Mouse (Mus musculus) MEL (cell line): Measurements from ENCODE around the gene Nt5dc3.

Source experiments
- CTCF ChIP-seq, 3 experiments: IDR thresholded peaks in 2 of 3; conservative IDR thresholded peaks in 1 of 3; 2 replicates each; pipeline ENCODE4 v1.5.1; 2011 to 2012; ENCODE audit warnings: low read length in 3 of 3, low read depth in 2 of 3, mild to moderate bottlenecking in 2 of 3, improper control_type of control experiment in 1 of 3, inconsistent platforms in 1 of 3, mixed read lengths in 1 of 3, moderate library complexity in 1 of 3; ENCODE audit not compliant: control insufficient read depth in 1 of 3, insufficient read depth in 1 of 3, poor library complexity in 1 of 3, severe bottlenecking in 1 of 3
- GATA1 ChIP-seq: IDR thresholded peaks from 2 replicates; pipeline ENCODE4 v1.6.1; 2011; ENCODE audit warnings: low read depth, low read length, improper control_type of control experiment
- HCFC1 ChIP-seq: IDR thresholded peaks from 2 replicates; pipeline ENCODE4 v1.6.1; 2012; ENCODE audit warnings: low read depth, mild to moderate bottlenecking, inconsistent platforms, low read length, improper control_type of control experiment, moderate library complexity
- MAX ChIP-seq: IDR thresholded peaks from 2 replicates; pipeline ENCODE4 v1.6.1; 2011; ENCODE audit warnings: low read length, improper control_type of control experiment
- NELFE ChIP-seq: IDR thresholded peaks from 2 replicates; pipeline ENCODE4 v1.6.1; 2011; ENCODE audit warnings: low read depth, low read length, improper control_type of control experiment
- NRF1 ChIP-seq: IDR thresholded peaks from 2 replicates; pipeline ENCODE4 v1.6.1; 2014; ENCODE audit warnings: low read depth, mild to moderate bottlenecking, inconsistent platforms, low read length, improper control_type of control experiment, moderate library complexity; ENCODE audit not compliant: poor library complexity, insufficient read depth, severe bottlenecking
- TAL1 ChIP-seq: IDR thresholded peaks from 2 replicates; pipeline ENCODE4 v1.6.1; 2012; ENCODE audit warnings: mild to moderate bottlenecking, inconsistent platforms, low read length, moderate library complexity, mixed read lengths
- ZMIZ1 ChIP-seq: IDR thresholded peaks from 2 replicates; pipeline ENCODE4 v1.6.1; 2012; ENCODE audit warnings: low read depth, mild to moderate bottlenecking, inconsistent platforms, low read length, improper control_type of control experiment, moderate library complexity

- no peak for TF ChIP-seq TAL1
- TF ChIP-seq CTCF (IDR thresholded peaks at IDR 0.05 in 2 of 3, conservative IDR thresholded peaks at IDR 0.05 in 1 of 3; ENCODE audit: control insufficient read depth in 1 of 3, insufficient read depth in 1 of 3, low read depth in 2 of 3, low read length in 3 of 3, poor library complexity in 1 of 3, severe bottlenecking in 1 of 3) = no peak
- no peak for TF ChIP-seq NELFE
- TF ChIP-seq HCFC1 = no peak
- no peak for TF ChIP-seq GATA1
- TF ChIP-seq ZMIZ1 = no peak
- TF ChIP-seq MAX = no peak
- no peak for TF ChIP-seq NRF1
Measured at GRCm38 (mm10) chr10:86825871-86826522, 47.2 kb downstream of the Nt5dc3 start.
